Mouse (Mus musculus) ES-E14 (cell line): ENCODE measurements around the gene Mafk.

Source experiments
- HCFC1 ChIP-seq: IDR thresholded peaks from 2 replicates; pipeline ENCODE4 v1.6.1; 2012; ENCODE audit warnings: low read length, inconsistent platforms, borderline replicate concordance; ENCODE audit not compliant: insufficient read depth
- MAFK ChIP-seq: IDR thresholded peaks from 2 replicates; pipeline ENCODE4 v1.6.1; 2014; ENCODE audit warnings: mild to moderate bottlenecking, low read depth, low read length, inconsistent platforms; ENCODE audit not compliant: insufficient read depth
- ZC3H11A ChIP-seq: IDR thresholded peaks from 2 replicates; pipeline ENCODE4 v1.6.1; 2012; ENCODE audit warnings: low read depth, mild to moderate bottlenecking, inconsistent platforms, low read length, borderline replicate concordance
- ZNF384 ChIP-seq: IDR thresholded peaks from 2 replicates; pipeline ENCODE4 v1.6.1; 2012; ENCODE audit warnings: low read depth, low read length, inconsistent platforms

- TF ChIP-seq ZNF384 (no peak), HCFC1 (no peak), ZC3H11A (no peak), MAFK (no peak)
These were observed 26.7 kb downstream of the Mafk start for GRCm38 (mm10) chr5:139818056-139818455.
